In the genomic region with DNA sequence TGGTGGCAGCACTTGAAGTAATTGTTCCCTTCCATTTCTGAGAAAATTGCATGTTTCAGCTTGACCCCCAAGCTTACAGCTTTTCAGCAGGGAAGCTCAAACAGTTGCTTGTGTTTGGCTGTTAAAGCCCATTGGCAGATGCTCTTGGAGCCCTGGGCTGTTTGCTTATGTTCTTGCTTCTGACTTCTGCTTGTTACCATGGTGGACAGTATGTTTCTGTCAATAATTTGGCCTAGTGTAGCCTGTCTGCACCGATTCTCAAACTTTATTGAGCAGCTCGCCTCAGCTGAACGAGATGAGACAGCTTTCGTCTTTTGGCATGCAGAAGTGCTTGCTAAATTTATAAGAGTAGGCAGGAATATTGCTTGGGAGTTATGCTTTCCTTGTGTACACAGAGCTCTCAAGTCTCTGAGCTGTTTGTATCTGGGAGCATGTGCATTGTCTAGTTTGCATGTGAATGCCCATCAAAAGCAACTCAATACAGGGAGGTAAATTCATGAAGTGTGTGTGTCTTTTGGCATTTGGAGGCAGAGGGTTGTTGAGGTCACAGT, we compare ENCODE assay signal across 10 mouse cellular contexts.
A peak's percentile ranks its signal among the peaks of the same experiment; 100 is the strongest.
DNase-seq lines count a peak whose midpoint lies in the region; ATAC-seq lines count a peak whose summit lies in the region.
"Had no signal": no experiment of that assay in that cellular context is flagged by ENCODE, and none has a peak within 500 bp of the region (broad histone marks: within the 10 kb centered on the region; RNA-seq: fewer than 3 reads in every experiment).

No protein-coding gene starts in this region.

- H3K4me1 ChIP-seq in forebrain, embryonic 14.5 days (ENCODE audit: control insufficient read depth, insufficient read depth, low read length), result peaks cover 76% of the 10 kb centered on the region
- peaks cover 99% of the 10 kb centered on the region for H3K4me1 ChIP-seq in limb, embryonic 13.5 days

- H3K4me3 ChIP-seq in forebrain, embryonic 14.5 days (ENCODE audit: low read depth, low read length), result no peak overlapping the region
- H3K4me3 ChIP-seq in limb, embryonic 13.5 days, result no peak overlapping the region
- H3K4me3 ChIP-seq: intestine, embryonic 15.5 days had no signal

- H3K27ac ChIP-seq in forebrain, embryonic 14.5 days (ENCODE audit: low read depth, low read length), result peak overlapping the region; percentile 49; the same call in 1 of the 2 replicates
- H3K27ac ChIP-seq in limb, embryonic 13.5 days, result peak overlapping the region; percentile 34; the same call in 1 of the 2 replicates
- H3K27ac ChIP-seq: intestine, embryonic 15.5 days had no signal

- H3K4me2 ChIP-seq in forebrain, embryonic 14.5 days (ENCODE audit: low read length), result peak overlapping the region; percentile 16
- peak overlapping the region; percentile 7; the same call in 1 of the 2 replicates for H3K4me2 ChIP-seq in limb, embryonic 13.5 days (replicated peaks)
- H3K4me2 ChIP-seq: intestine, embryonic 15.5 days had no signal

- H3K9ac ChIP-seq in forebrain, embryonic 14.5 days (ENCODE audit: low read length), result 0 out of 2 replicates have a peak overlapping the region, but pooled peaks have one; percentile 7
- no peak overlapping the region for H3K9ac ChIP-seq in limb, embryonic 13.5 days
- H3K9ac ChIP-seq: intestine, embryonic 15.5 days had no signal

- intact Hi-C loops in heart, postnatal 14 days (cut with DNase I), result no loop called here

- H3K9me3 ChIP-seq in forebrain, embryonic 14.5 days (replicated peaks; ENCODE audit: control insufficient read depth, low read length), result no peaks in the 10 kb centered on the region
- no peaks in the 10 kb centered on the region for H3K9me3 ChIP-seq in limb, embryonic 13.5 days
- H3K9me3 ChIP-seq: intestine, embryonic 15.5 days had no signal

- 11% methylated on average over 4 of the region's 4 CpGs for WGBS in forebrain, embryonic 14.5 days
- WGBS in limb, embryonic 13.5 days, result 27% methylated on average over 4 of the region's 4 CpGs

- ATAC-seq in forebrain, embryonic 14.5 days, result no peak
- ATAC-seq in limb, embryonic 13.5 days (ENCODE audit: low FRiP score, low read depth), result no peak
- ATAC-seq: intestine, embryonic 15.5 days had no signal

- DNase-seq in heart, adult 11 months, result peak; percentile 89
- DNase-seq in heart, postnatal 14 days, result no peak
- peak; percentile 41 for DNase-seq in brain, adult 2 months (ENCODE audit: low read depth, low spot score)
- no peak for DNase-seq in forebrain, embryonic 14.5 days (ENCODE audit: low spot score)
- DNase-seq in adrenal gland, adult 18-20 months (ENCODE audit: low spot score in 2 of 2), result no peak
- DNase-seq in urinary bladder, postnatal 4 days (ENCODE audit: low spot score in 2 of 2), result no peak
- DNase-seq in kidney, adult 11 months, result no peak
- DNase-seq: B cell, adult 2 months had no signal

- no peaks in the 10 kb centered on the region for H3K27me3 ChIP-seq in forebrain, embryonic 14.5 days (replicated peaks; ENCODE audit: control insufficient read depth, insufficient read depth, low read length)
- no peaks in the 10 kb centered on the region for H3K27me3 ChIP-seq in limb, embryonic 13.5 days
- H3K27me3 ChIP-seq: intestine, embryonic 15.5 days had no signal

- H3K36me3 ChIP-seq in forebrain, embryonic 14.5 days (ENCODE audit: control insufficient read depth, insufficient read depth, low read length), result no peaks in the 10 kb centered on the region
- peaks cover 10% of the 10 kb centered on the region; the same call in 1 of the 2 replicates for H3K36me3 ChIP-seq in limb, embryonic 13.5 days
- H3K36me3 ChIP-seq: intestine, embryonic 15.5 days had no signal

Comparison
In these comparisons a context has a peak if more than half of its experiments do, and no peak if none do; other contexts are left out.
1. DNase-seq: peak in heart, adult 11 months (single experiment) and brain, adult 2 months (single experiment); none in heart, postnatal 14 days (0 of 2), forebrain, embryonic 14.5 days (single experiment), adrenal gland, adult 18-20 months (0 of 2), urinary bladder, postnatal 4 days (0 of 2) and kidney, adult 11 months (single experiment).